Mouse (Mus musculus): Measurements from ENCODE around the gene Ndufs8. TPM values are rescaled to one million over a fixed set of nuclear protein-coding genes. Genes with fewer than 3 reads are reported as not detected.
A peak's percentile ranks its signal among the peaks of the same experiment; 100 is the strongest.

Gene Ndufs8
- polyA plus RNA-seq, 1 experiment = 288 TPM

DNA sequence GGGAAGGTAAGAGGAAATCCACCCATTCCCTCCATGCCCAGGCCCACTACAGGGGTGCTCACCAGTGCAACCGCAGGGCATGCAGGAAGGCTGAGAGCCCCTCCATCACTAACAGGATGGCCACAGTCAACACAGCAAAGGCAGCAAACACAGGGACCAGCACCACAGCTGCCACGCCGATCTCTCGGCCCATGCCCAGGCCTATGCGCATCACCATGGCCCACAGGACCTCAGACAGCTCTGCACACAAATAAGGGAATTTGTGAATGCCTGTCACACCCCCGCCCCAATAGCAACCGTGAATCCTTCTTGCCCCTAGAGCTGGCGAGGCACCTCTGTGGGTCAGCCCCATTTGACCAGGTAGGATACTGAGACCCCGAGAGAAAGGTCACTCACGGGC lies 16.4 kb downstream of the Ndufs8 start:
- TF ChIP-seq POLR2A (IDR thresholded peaks at IDR 0.05; ENCODE audit: extremely low read depth, insufficient read depth, low read length) (no peak), CTCF (IDR thresholded peaks at IDR 0.05; ENCODE audit: extremely low read depth, insufficient read depth, low read length) (no peak)
- Histone ChIP-seq H3K27ac (ENCODE audit: insufficient read depth, low read length) (no peak overlapping the region), H3K4me1 (ENCODE audit: control insufficient read depth, insufficient read depth, low read length) (no peaks in the 10 kb centered on the region), H3K4me3 (ENCODE audit: insufficient read depth, low read length) (no peak overlapping the region)

DNA sequence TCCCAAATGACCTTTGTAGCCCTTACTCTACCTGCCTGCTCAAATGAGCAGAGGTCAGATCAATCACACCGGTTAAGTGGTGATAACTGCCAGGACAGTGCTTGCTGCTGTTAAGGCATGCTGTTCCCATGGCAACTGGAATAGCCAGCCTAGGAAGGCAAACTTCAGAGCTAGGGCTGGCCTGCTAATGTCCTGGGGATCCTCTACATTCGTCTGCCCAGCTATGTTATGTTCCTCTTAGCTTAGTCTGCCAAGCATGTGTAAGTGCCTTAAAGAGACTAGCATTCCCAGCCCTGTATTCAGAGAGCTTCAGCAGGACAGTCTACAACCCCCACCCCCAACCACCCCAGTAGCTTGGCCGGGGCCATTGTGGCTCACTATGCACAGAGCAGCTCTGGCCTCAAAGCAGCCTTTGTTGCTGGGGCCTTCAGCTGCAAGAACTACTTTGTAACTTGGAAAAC lies 17.4 kb downstream of the Ndufs8 start:
- Histone ChIP-seq H3K27ac (ENCODE audit: insufficient read depth, low read length) (no peak overlapping the region), H3K4me3 (ENCODE audit: insufficient read depth, low read length) (no peak overlapping the region), H3K4me1 (ENCODE audit: control insufficient read depth, insufficient read depth, low read length) (no peaks in the 10 kb centered on the region)
- no peak for TF ChIP-seq CTCF (IDR thresholded peaks at IDR 0.05; ENCODE audit: extremely low read depth, insufficient read depth, low read length)
- TF ChIP-seq POLR2A (IDR thresholded peaks at IDR 0.05; ENCODE audit: extremely low read depth, insufficient read depth, low read length) = no peak

DNA sequence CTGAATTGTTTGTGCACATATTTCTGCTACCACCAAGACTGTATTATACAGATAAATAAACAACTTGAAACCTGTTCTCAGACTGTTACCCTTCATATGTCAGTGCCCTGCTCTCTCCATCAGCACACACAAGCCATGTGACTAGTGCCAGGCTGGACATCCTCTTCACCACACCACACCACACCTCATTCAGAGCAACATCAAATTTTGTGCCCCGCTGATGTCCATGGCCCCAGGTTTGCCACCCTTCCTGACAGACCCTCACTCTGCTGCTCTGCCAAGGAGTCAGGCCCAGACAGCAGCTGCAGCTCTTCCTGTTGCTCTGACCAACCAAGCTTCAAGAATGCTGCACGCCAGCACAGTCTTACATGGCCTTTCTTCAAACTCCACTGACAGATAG lies 18.3 kb downstream of the Ndufs8 start:
- H3K4me1 ChIP-seq (ENCODE audit: control insufficient read depth, insufficient read depth, low read length) = no peaks in the 10 kb centered on the region
- H3K27ac ChIP-seq (ENCODE audit: insufficient read depth, low read length) = no peak overlapping the region
- no peak for TF ChIP-seq POLR2A (IDR thresholded peaks at IDR 0.05; ENCODE audit: extremely low read depth, insufficient read depth, low read length)
- TF ChIP-seq CTCF (IDR thresholded peaks at IDR 0.05; ENCODE audit: extremely low read depth, insufficient read depth, low read length) = no peak
- no peak overlapping the region for H3K4me3 ChIP-seq (ENCODE audit: insufficient read depth, low read length)

DNA sequence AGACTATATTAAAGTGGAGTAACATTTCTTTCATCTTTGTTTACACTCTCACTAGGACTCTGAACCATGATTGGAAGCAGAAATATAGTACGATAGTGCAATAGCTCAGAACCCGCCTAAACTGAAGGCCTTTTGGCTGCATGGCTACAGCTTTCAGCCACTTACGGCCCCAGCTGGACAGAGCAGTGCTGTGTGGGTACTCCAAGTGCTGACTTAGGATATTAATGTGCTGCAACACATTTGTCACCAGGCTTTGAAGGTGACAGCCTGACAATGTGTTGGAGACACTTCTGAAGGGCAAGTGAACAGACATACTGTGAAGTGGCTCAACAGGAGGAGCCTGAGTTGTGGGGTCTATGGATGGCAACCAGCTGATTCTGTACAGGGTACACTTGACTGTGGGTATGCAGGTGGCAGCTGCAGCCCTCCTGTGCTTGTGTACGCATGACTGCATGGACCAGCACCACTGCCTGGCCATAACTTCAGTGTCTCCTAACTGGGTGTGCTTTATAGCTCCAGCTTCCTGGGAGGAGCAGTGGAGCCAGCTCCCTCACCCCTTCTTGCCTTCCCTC lies 18.9 kb downstream of the Ndufs8 start:
- no peak for TF ChIP-seq POLR2A (IDR thresholded peaks at IDR 0.05; ENCODE audit: extremely low read depth, insufficient read depth, low read length)
- TF ChIP-seq CTCF (IDR thresholded peaks at IDR 0.05; ENCODE audit: extremely low read depth, insufficient read depth, low read length) = no peak
- H3K4me1 ChIP-seq (ENCODE audit: control insufficient read depth, insufficient read depth, low read length) = no peaks in the 10 kb centered on the region
- no peak overlapping the region for H3K4me3 ChIP-seq (ENCODE audit: insufficient read depth, low read length)
- H3K27ac ChIP-seq (ENCODE audit: insufficient read depth, low read length) = no peak overlapping the region

DNA sequence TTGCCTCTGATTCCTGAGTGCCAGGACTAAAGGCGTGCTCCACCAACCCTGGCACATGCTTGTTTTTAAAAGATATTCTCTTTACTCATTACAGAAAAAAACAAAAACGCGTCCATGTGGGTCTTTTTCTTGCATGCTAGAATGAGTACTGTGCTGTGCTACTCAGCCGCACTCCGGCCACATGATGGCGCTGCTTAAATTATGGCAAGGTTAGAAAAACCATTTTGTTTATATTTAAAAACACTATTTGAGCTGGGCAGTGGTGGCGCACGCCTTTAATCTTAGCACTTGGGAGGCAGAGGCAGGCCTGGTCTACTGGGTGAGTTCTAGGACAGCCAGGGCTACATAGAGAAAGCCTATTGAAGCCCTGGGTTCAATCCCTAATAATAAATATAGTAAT lies 22.4 kb downstream of the Ndufs8 start:
- no peaks in the 10 kb centered on the region for H3K4me1 ChIP-seq (ENCODE audit: control insufficient read depth, insufficient read depth, low read length)
- TF ChIP-seq POLR2A (IDR thresholded peaks at IDR 0.05; ENCODE audit: extremely low read depth, insufficient read depth, low read length) (no peak), CTCF (IDR thresholded peaks at IDR 0.05; ENCODE audit: extremely low read depth, insufficient read depth, low read length) (peak; percentile 34)

DNA sequence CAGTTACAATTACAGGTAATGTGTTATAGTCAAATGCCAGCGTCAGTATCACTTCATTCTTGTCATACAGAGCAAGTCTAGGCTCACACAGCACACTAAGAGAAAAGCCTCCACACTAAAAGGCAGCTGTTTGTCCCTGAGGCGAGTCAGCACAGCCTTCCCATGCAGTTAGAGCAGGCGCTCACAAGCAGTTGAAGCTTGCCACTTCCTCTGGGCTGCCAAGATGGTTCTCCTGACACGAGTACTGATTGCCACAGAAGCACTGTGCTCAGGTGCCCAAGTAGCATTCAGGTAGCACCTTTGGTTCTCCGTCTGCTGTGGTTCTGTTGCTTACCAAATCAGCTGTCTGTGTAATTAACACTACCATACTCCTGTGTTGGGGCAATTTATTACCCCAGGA lies 23.5 kb downstream of the Ndufs8 start:
- TF ChIP-seq POLR2A (IDR thresholded peaks at IDR 0.05; ENCODE audit: extremely low read depth, insufficient read depth, low read length) (no peak), CTCF (IDR thresholded peaks at IDR 0.05; ENCODE audit: extremely low read depth, insufficient read depth, low read length) (no peak)
- no peaks in the 10 kb centered on the region for H3K4me1 ChIP-seq (ENCODE audit: control insufficient read depth, insufficient read depth, low read length)
- H3K4me3 ChIP-seq (ENCODE audit: insufficient read depth, low read length) = no peak overlapping the region
- no peak overlapping the region for H3K27ac ChIP-seq (ENCODE audit: insufficient read depth, low read length)

More for the DNA sequence above, 22.4 kb downstream of the Ndufs8 start:
- Histone ChIP-seq H3K4me3 (ENCODE audit: insufficient read depth, low read length) (no peak overlapping the region), H3K27ac (ENCODE audit: insufficient read depth, low read length) (no peak overlapping the region)

DNA sequence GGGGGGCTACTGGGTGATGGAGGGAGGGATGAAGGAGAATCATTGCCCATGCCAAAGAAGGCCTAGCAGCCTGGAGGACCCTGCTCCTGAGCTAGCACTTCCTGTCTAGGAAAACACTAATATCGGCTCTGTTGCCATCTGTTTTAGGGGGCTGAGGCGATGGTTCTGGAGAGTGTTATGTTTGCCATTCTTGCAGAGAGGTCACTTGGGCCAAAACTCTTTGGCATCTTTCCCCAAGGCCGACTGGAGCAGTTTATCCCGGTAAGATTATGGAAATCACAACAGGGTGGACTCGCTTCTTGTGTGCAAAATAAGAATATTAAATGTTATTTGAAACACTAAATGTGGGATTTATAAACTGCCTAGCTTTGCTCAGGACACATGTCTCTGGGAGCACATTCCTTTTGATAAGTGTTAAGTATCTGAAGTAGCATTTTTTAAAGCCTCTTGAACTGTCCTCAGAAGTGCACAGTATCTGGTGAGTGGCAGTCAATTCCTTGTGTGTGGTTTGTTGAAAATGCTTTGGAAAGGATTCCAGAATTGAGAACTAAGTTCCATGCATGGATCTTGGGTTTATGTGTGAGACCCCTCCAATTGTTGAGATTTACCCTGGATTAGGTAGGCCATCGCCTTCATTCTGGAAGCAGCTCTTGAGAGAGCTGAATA lies 28.1 kb downstream of the Ndufs8 start:
- no peaks in the 10 kb centered on the region; the same call in 1 of the 2 replicates for H3K4me1 ChIP-seq (ENCODE audit: control insufficient read depth, insufficient read depth, low read length)
- H3K27ac ChIP-seq (ENCODE audit: insufficient read depth, low read length) = no peak overlapping the region
- no peak for TF ChIP-seq POLR2A (IDR thresholded peaks at IDR 0.05; ENCODE audit: extremely low read depth, insufficient read depth, low read length)
- TF ChIP-seq CTCF (IDR thresholded peaks at IDR 0.05; ENCODE audit: extremely low read depth, insufficient read depth, low read length) = no peak
- no peak overlapping the region for H3K4me3 ChIP-seq (ENCODE audit: insufficient read depth, low read length)

DNA sequence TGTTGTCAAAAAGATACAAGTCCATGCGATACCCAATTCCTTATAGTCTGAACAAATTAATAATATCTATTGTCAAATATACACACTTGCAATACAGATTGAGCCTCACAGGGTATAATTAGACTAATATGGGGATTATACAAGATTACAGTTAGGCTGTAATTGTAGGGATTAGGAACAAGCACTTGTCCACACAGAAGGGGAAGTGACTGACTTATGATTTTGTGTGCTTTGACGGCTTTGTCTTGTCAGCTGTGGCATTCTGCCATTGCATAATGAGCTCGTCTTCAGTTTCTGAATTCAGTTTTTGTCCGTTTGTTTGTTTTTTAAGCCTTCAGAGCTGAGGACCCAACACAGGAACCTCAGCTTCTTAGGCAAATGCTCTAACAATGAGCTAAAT lies 30.4 kb downstream of the Ndufs8 start:
- TF ChIP-seq POLR2A (IDR thresholded peaks at IDR 0.05; ENCODE audit: extremely low read depth, insufficient read depth, low read length) (no peak), CTCF (IDR thresholded peaks at IDR 0.05; ENCODE audit: extremely low read depth, insufficient read depth, low read length) (no peak)
- Histone ChIP-seq H3K4me1 (ENCODE audit: control insufficient read depth, insufficient read depth, low read length) (no peaks in the 10 kb centered on the region; the same call in 1 of the 2 replicates), H3K27ac (ENCODE audit: insufficient read depth, low read length) (no peak overlapping the region), H3K4me3 (ENCODE audit: insufficient read depth, low read length) (no peak overlapping the region)

DNA sequence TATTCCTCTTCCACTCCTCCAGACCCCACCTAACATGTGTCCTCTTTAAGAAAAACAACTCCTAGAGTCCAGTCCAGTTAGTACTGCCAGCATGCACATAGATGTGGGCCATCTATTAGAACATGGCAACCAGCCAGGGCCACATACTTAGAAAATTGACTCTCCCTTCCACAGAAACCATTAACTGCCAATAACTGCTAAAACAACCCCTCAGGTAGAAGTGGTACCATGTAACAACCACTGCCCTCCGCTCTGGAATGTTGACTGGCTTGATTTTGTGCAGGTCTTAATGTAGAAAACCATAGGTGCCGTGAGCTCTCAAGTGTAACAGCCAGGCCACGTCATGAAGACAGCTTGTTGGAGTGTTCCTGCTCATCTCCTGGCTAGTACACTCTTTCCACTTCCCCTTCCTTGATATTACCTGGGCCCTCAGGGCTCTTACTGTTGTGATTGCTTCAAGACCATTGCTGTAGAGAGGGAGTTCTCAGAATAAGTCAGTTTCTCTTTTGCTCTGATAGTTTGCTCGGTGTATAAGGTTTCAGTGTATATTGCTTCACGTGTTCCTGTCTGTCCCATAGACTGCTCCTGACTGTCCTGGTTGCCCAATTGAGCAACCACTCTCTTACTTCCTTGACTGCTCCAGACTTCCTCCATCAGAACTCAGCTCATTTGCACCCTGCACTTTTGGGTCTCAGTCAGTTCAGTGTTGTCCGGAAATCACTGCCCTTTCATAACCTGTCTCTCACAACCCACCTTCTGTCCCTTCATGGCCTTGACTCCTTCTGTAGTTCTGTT lies 32.3 kb downstream of the Ndufs8 start:
- Histone ChIP-seq H3K4me1 (ENCODE audit: control insufficient read depth, insufficient read depth, low read length) (no peaks in the 10 kb centered on the region; the same call in 1 of the 2 replicates), H3K4me3 (ENCODE audit: insufficient read depth, low read length) (no peak overlapping the region), H3K27ac (ENCODE audit: insufficient read depth, low read length) (no peak overlapping the region)
- TF ChIP-seq CTCF (IDR thresholded peaks at IDR 0.05; ENCODE audit: extremely low read depth, insufficient read depth, low read length) (no peak), POLR2A (IDR thresholded peaks at IDR 0.05; ENCODE audit: extremely low read depth, insufficient read depth, low read length) (no peak)
